Comparison of ENCODE assay signal across 12 mouse cellular contexts in the genomic region with DNA sequence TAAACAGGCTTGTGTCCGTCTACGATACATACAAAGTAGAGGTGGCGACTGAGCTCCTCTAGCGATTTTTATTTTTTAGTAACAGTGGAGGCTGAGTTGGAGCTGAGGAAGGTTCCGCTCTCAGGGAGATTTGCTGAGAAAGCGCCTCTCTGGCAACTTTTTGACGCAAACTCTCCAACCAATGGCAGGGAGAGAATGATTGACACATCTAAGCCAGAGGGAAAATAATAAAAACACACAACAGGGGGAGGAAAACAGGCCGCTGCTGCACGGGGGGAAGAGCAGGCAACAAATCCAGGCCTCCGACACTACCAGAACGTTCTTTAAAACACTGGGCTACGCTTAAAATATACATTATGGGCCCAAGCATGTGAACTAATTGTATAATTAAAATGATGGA. TPM values are rescaled to one million over a fixed set of nuclear protein-coding genes. Genes with fewer than 3 reads are reported as not detected.
DNase-seq lines count a peak whose midpoint lies in the region; ATAC-seq and TF ChIP-seq lines count a peak whose summit lies in the region.
"Had no signal": no experiment of that assay in that cellular context is flagged by ENCODE, and none has a peak within 500 bp of the region (broad histone marks: within the 10 kb centered on the region; RNA-seq: fewer than 3 reads in every experiment).

No protein-coding gene starts in this region.

- H3K4me2 ChIP-seq in embryonic facial prominence, embryonic 13.5 days: no peak overlapping the region
- H3K4me2 ChIP-seq in midbrain, embryonic 12.5 days (replicated peaks): peak overlapping the region; percentile 94

- no peak for TF ChIP-seq CTCF in cerebellum, adult 2 months (IDR thresholded peaks at IDR 0.05; ENCODE audit: borderline replicate concordance, insufficient read depth, low read depth, low read length)

- peak overlapping the region; percentile 49 for H3K4me3 ChIP-seq in cerebellum, adult 2 months (replicated peaks; ENCODE audit: insufficient read depth, low read depth, low read length)
- peak overlapping the region; percentile 31; the same call in 1 of the 2 replicates for H3K4me3 ChIP-seq in embryonic facial prominence, embryonic 13.5 days
- H3K4me3 ChIP-seq in midbrain, embryonic 12.5 days: peak overlapping the region; percentile 73
- H3K4me3 ChIP-seq: erythroblast, embryonic 14.5 days had no signal

- no peak overlapping the region for H3K9ac ChIP-seq in embryonic facial prominence, embryonic 13.5 days
- peak overlapping the region; percentile 99 for H3K9ac ChIP-seq in midbrain, embryonic 12.5 days (replicated peaks)
- H3K9ac ChIP-seq: liver, postnatal 0 days had no signal

- H3K9me3 ChIP-seq in embryonic facial prominence, embryonic 13.5 days: no peaks in the 10 kb centered on the region
- no peaks in the 10 kb centered on the region for H3K9me3 ChIP-seq in midbrain, embryonic 12.5 days

- peaks cover 2% of the 10 kb centered on the region; the same call in 1 of the 2 replicates for H3K27me3 ChIP-seq in cerebellum, adult 2 months (ENCODE audit: control insufficient read depth, insufficient read depth, low read length)
- peaks cover 94% of the 10 kb centered on the region for H3K27me3 ChIP-seq in embryonic facial prominence, embryonic 13.5 days
- H3K27me3 ChIP-seq in midbrain, embryonic 12.5 days: no peaks in the 10 kb centered on the region

- no peaks in the 10 kb centered on the region for H3K4me1 ChIP-seq in cerebellum, adult 2 months (ENCODE audit: control insufficient read depth, insufficient read depth, low read length)
- peaks cover 7% of the 10 kb centered on the region; the same call in 1 of the 2 replicates for H3K4me1 ChIP-seq in embryonic facial prominence, embryonic 13.5 days
- peaks cover 27% of the 10 kb centered on the region; the same call in 1 of the 2 replicates for H3K4me1 ChIP-seq in midbrain, embryonic 12.5 days

- H3K27ac ChIP-seq in cerebellum, adult 2 months (ENCODE audit: insufficient read depth, low read length): no peak overlapping the region; the same call in 1 of the 2 replicates
- H3K27ac ChIP-seq in embryonic facial prominence, embryonic 13.5 days: no peak overlapping the region
- H3K27ac ChIP-seq in midbrain, embryonic 12.5 days (replicated peaks): peak overlapping the region; percentile 96

- peak; percentile 12 for DNase-seq in ZHBTc4 (ENCODE audit: low read depth, low spot score)
- peak; percentile 66 to 70 for DNase-seq in cerebellum, adult 2 months
- no peak for DNase-seq in gastrocnemius, adult 18-20 months (ENCODE audit: low spot score)
- no peak for DNase-seq in layer of hippocampus, postnatal 25 days (ENCODE audit: extremely low spot score in 1 of 2, low spot score in 1 of 2)
- no peak for DNase-seq in heart, adult 8-10 months (ENCODE audit: low spot score)
- DNase-seq: heart, adult 11 months; heart, postnatal 4 days; kidney, postnatal 36 days; liver, postnatal 0 days had no signal

- WGBS in cerebellum, adult 2 months: 27% methylated on average over 12 of the region's 12 CpGs
- WGBS in embryonic facial prominence, embryonic 13.5 days: 1% methylated on average over 12 of the region's 12 CpGs
- under 1% methylated on average over 12 of the region's 12 CpGs for WGBS in midbrain, embryonic 12.5 days

- H3K36me3 ChIP-seq in embryonic facial prominence, embryonic 13.5 days: no peaks in the 10 kb centered on the region
- H3K36me3 ChIP-seq in midbrain, embryonic 12.5 days: no peaks in the 10 kb centered on the region

- TF ChIP-seq POLR2A in cerebellum, adult 2 months (IDR thresholded peaks at IDR 0.05; ENCODE audit: borderline replicate concordance, insufficient read depth, low read length): peak; percentile 31; the same call in 1 of the 2 replicates

- ATAC-seq in embryonic facial prominence, embryonic 13.5 days (ENCODE audit: insufficient number of reproducible peaks, insufficient read depth, low FRiP score, low TSS enrichment, low read depth): no peak
- ATAC-seq in midbrain, embryonic 12.5 days (ENCODE audit: low FRiP score, low read depth): peak; percentile 73
- ATAC-seq: liver, postnatal 0 days had no signal

RNA-seq across cellular contexts. Expression of a gene that starts 6.2 kb away (rescaled TPM):
- 9.9 and 13.8 TPM in 2 replicates for polyA plus RNA-seq in cerebellum, adult 2 months (2012; rRNA removed)
- 8.6 and 13.1 TPM in 2 replicates for polyA plus RNA-seq in embryonic facial prominence, embryonic 13.5 days (2015; fragmentation: Nextera tagmentation; extraction: Ambion mirVana)
- 180 and 189 TPM in 2 replicates for polyA plus RNA-seq in midbrain, embryonic 12.5 days (2016; fragmentation: Nextera tagmentation; extraction: Ambion mirVana)
- not detected for total RNA-seq in gastrocnemius, adult 18-20 months (2021)
- 1 to 10 TPM in 1 of 2 experiments, under 1 TPM in 1; 0.52 to 1.4 TPM for total RNA-seq in layer of hippocampus, postnatal 25 days (2021)
- under 1 TPM in 1 of 4 experiments, not detected in 3; 0.19 TPM for total RNA-seq in heart, adult 8-10 months (2022)
- total RNA-seq: heart, postnatal 4 days had no signal
- polyA plus RNA-seq: erythroblast, embryonic 14.5 days; liver, postnatal 0 days had no signal

Comparison
In these comparisons a context has a peak if more than half of its experiments do, and no peak if none do; other contexts are left out.
1. DNase-seq: peak in ZHBTc4 (single experiment) and cerebellum, adult 2 months (2 of 2); none in gastrocnemius, adult 18-20 months (single experiment), layer of hippocampus, postnatal 25 days (0 of 2) and heart, adult 8-10 months (single experiment).
2. Peak in every context shown above with its lines, with median percentiles within 50 percentile points of each other: H3K4me3 ChIP-seq.